Mouse (Mus musculus) mature B cell (primary cell): ENCODE measurements around the gene Fam102a.

Experiments
- in situ Hi-C: fragments of 300-500 bp; cut with MboI; formaldehyde crosslinking; loops from 2 replicates; pipeline ENCODE4 v1.14.3; 2019

Fam102a gene

GRCm38 (mm10) chr2:32546951-32547350, 11.8 kb downstream of the Fam102a start:
- in situ Hi-C loops, result no loop called here

- in situ Hi-C loops, result no loop called here
Measured at GRCm38 (mm10) chr2:32547380-32547779, 12.2 kb downstream of the Fam102a start.

- in situ Hi-C loops, result no loop called here
Measured at GRCm38 (mm10) chr2:32547964-32548739, 13.0 kb downstream of the Fam102a start.

- in situ Hi-C loops, result no loop called here
Measured at GRCm38 (mm10) chr2:32549171-32549570, 14.0 kb downstream of the Fam102a start.

GRCm38 (mm10) chr2:32549764-32550163, 14.6 kb downstream of the Fam102a start:
- in situ Hi-C loops, result no loop called here

- in situ Hi-C loops, result no loop called here
Measured at GRCm38 (mm10) chr2:32551236-32551635, 16.1 kb downstream of the Fam102a start.

- in situ Hi-C loops, result no loop called here
Measured at GRCm38 (mm10) chr2:32553592-32554148, 18.5 kb downstream of the Fam102a start.

GRCm38 (mm10) chr2:32555484-32555883, 20.4 kb downstream of the Fam102a start:
- in situ Hi-C loops, result no loop called here

GRCm38 (mm10) chr2:32556019-32556418, 20.9 kb downstream of the Fam102a start:
- in situ Hi-C loops, result no loop called here

- in situ Hi-C loops, result no loop called here
Measured at GRCm38 (mm10) chr2:32559570-32559969, 24.4 kb downstream of the Fam102a start.

- in situ Hi-C loops, result no loop called here
Measured at GRCm38 (mm10) chr2:32566536-32567063, 31.5 kb downstream of the Fam102a start.

GRCm38 (mm10) chr2:32568149-32568548, 33.0 kb downstream of the Fam102a start:
- in situ Hi-C loops, result no loop called here

- in situ Hi-C loops, result no loop called here
Measured at GRCm38 (mm10) chr2:32568941-32569340, 33.8 kb downstream of the Fam102a start.

- in situ Hi-C loops, result loop anchor here (5.0 kb wide), 1 partner anchor 79 kb away; no protein-coding TSS in a partner anchor
Measured at GRCm38 (mm10) chr2:32570698-32571494, 35.8 kb downstream of the Fam102a start, which contains the start of gene Dpm2. Gene Dpm2, plus strand, starts transcription at chr2:32570858.

- in situ Hi-C loops, result loop anchor here (5.0 kb wide), 1 partner anchor 80 kb away; no protein-coding TSS in a partner anchor
Measured at GRCm38 (mm10) chr2:32572196-32572595, 37.1 kb downstream of the Fam102a start.

GRCm38 (mm10) chr2:32574497-32574896, 39.4 kb downstream of the Fam102a start, which contains the start of gene Pip5kl1:
Gene Pip5kl1, plus strand, starts transcription at chr2:32574797.
- in situ Hi-C loops, result loop anchor here (5.0 kb wide), 1 partner anchor 82 kb away; no protein-coding TSS in a partner anchor

GRCm38 (mm10) chr2:32574901-32575585, 39.9 kb downstream of the Fam102a start:
- in situ Hi-C loops, result loop anchor here (5.0 kb wide), 1 partner anchor 83 kb away; no protein-coding TSS in a partner anchor

- in situ Hi-C loops, result no loop called here
Measured at GRCm38 (mm10) chr2:32575586-32576160, 40.5 kb downstream of the Fam102a start, which contains the start of gene 9430097D07Rik. Gene 9430097D07Rik, minus strand, starts transcription at chr2:32575684.

GRCm38 (mm10) chr2:32576532-32576931, 41.4 kb downstream of the Fam102a start:
- in situ Hi-C loops, result no loop called here

- in situ Hi-C loops, result no loop called here
Measured at GRCm38 (mm10) chr2:32578146-32579046, 43.3 kb downstream of the Fam102a start.
